Mouse (Mus musculus): Measurements from ENCODE around the gene Hoxa3.
A peak's percentile ranks its signal among the peaks of the same experiment; 100 is the strongest.

Gene Hoxa3

GRCm38 (mm10) chr6:52204050-52204752 lies 8.9 kb downstream of the Hoxa3 start, which contains the start of gene Hoxa5:
Gene Hoxa5 (minus strand): TSS chr6:52204587.
- peak; percentile 67 to 71 for DNase-seq

- DNase-seq = peak; percentile 37 to 40
Measured at GRCm38 (mm10) chr6:52203371-52204049, 9.6 kb downstream of the Hoxa3 start.

GRCm38 (mm10) chr6:52203121-52203370 lies 10.1 kb downstream of the Hoxa3 start:
- no peak for DNase-seq

GRCm38 (mm10) chr6:52202362-52203120 lies 10.6 kb downstream of the Hoxa3 start:
- peak in 1 of 2 experiments; percentile 23 for DNase-seq

GRCm38 (mm10) chr6:52201269-52201668 lies 11.9 kb downstream of the Hoxa3 start:
- DNase-seq = no peak

GRCm38 (mm10) chr6:52200751-52201250 lies 12.3 kb downstream of the Hoxa3 start:
- DNase-seq = no peak

- no peak for DNase-seq
Measured at GRCm38 (mm10) chr6:52200073-52200750, 12.9 kb downstream of the Hoxa3 start.

- peak in 1 of 2 experiments; percentile 58 for DNase-seq
Measured at GRCm38 (mm10) chr6:52197271-52197670, 15.9 kb downstream of the Hoxa3 start.

- DNase-seq = no peak
Measured at GRCm38 (mm10) chr6:52196811-52197210, 16.3 kb downstream of the Hoxa3 start.

- peak in 1 of 2 experiments; percentile 31 for DNase-seq
Measured at GRCm38 (mm10) chr6:52194690-52195089, 18.4 kb downstream of the Hoxa3 start.

GRCm38 (mm10) chr6:52191860-52192550 lies 21.1 kb downstream of the Hoxa3 start:
- peak; percentile 62 to 75 for DNase-seq

GRCm38 (mm10) chr6:52190906-52191810 lies 22.0 kb downstream of the Hoxa3 start, which contains the start of gene Hoxa4:
Gene Hoxa4 (minus strand): TSS chr6:52191753.
- DNase-seq = no peak

GRCm38 (mm10) chr6:52190410-52190809 lies 22.7 kb downstream of the Hoxa3 start:
- DNase-seq = no peak

GRCm38 (mm10) chr6:52189909-52190308 lies 23.2 kb downstream of the Hoxa3 start:
- no peak for DNase-seq

GRCm38 (mm10) chr6:52189172-52189591 lies 24.0 kb downstream of the Hoxa3 start:
- no peak for DNase-seq

- DNase-seq = no peak
Measured at GRCm38 (mm10) chr6:52186500-52186899, 26.6 kb downstream of the Hoxa3 start.

- no peak for DNase-seq
Measured at GRCm38 (mm10) chr6:52185834-52186233, 27.3 kb downstream of the Hoxa3 start.

GRCm38 (mm10) chr6:52185222-52185621 lies 27.9 kb downstream of the Hoxa3 start:
- DNase-seq = no peak

- no peak for DNase-seq
Measured at GRCm38 (mm10) chr6:52184668-52185067, 28.5 kb downstream of the Hoxa3 start.

- no peak for DNase-seq
Measured at GRCm38 (mm10) chr6:52183311-52184080, 29.6 kb downstream of the Hoxa3 start.

Measured in cerebellum, postnatal 10 days (tissue).